Mouse (Mus musculus) neutrophil, adult 59 days (primary cell): Measurements from ENCODE around the gene Igsf9. TPM values are rescaled to one million over a fixed set of nuclear protein-coding genes. Genes with fewer than 3 reads are reported as not detected.

Source experiments
- total RNA-seq, 2 experiments: library from RNA; stranded (reverse); gene quantifications; 1 replicate in 1 of 2; 2 replicates in 1 of 2; pipeline ENCODE4 v1.2.4; 2023

Gene Igsf9
- under 1 TPM; 0.58 to 0.88 TPM for total RNA-seq

GRCm38 (mm10) chr1:172481540-172482280, at the start of gene Igsf9:
TSS of gene Igsf9 (plus strand) at chr1:172481788.

GRCm38 (mm10) chr1:172475054-172475741, 6.4 kb upstream of the Igsf9 start, which contains the start of gene Slamf9:
TSS of gene Slamf9 (plus strand) at chr1:172475358.

GRCm38 (mm10) chr1:172499765-172500441, 18.3 kb downstream of the Igsf9 start, which contains the start of gene Tagln2:
TSS of gene Tagln2 (plus strand) at chr1:172500047.

GRCm38 (mm10) chr1:172520576-172521440, 39.2 kb downstream of the Igsf9 start, which contains the start of gene Cfap45:
TSS of gene Cfap45 (plus strand) at chr1:172520801.

Other genes with a start within 250 kb of the Igsf9 start
- not detected for gene Atp1a4, start 223.4 kb upstream of the Igsf9 start, total RNA-seq
- 10 to 100 TPM; 18.8 to 25.1 TPM for gene Igsf8, start 220.1 kb upstream of the Igsf9 start, total RNA-seq
- gene Atp1a2, start 183.7 kb upstream of the Igsf9 start, total RNA-seq: not detected
- gene Kcnj9, start 152.5 kb upstream of the Igsf9 start, total RNA-seq: not detected
- gene Kcnj10, start 140.6 kb upstream of the Igsf9 start, total RNA-seq: 1 to 10 TPM; 1.4 to 2.9 TPM
- 10 to 100 TPM; 15.2 to 17.0 TPM for gene Pigm, start 105.2 kb upstream of the Igsf9 start, total RNA-seq
- gene Slamf9, start 6.4 kb upstream of the Igsf9 start, total RNA-seq: 1 to 10 TPM in 1 of 2 experiments, under 1 TPM in 1; 0.27 to 1.1 TPM
- 100 to 1,000 TPM; 207 to 231 TPM for gene Tagln2, start 18.3 kb downstream of the Igsf9 start, total RNA-seq
- 1 to 10 TPM in 1 of 2 experiments, under 1 TPM in 1; 0.78 to 1.3 TPM for gene Cfap45, start 39.0 kb downstream of the Igsf9 start, total RNA-seq
- gene Vsig8, start 74.2 kb downstream of the Igsf9 start, total RNA-seq: not detected
- 1 to 10 TPM; 4.0 to 6.3 TPM for gene Slamf8, start 108.8 kb downstream of the Igsf9 start, total RNA-seq
- not detected for gene Fcrl6, start 120.8 kb downstream of the Igsf9 start, total RNA-seq
- gene Dusp23, start 151.2 kb downstream of the Igsf9 start, total RNA-seq: 1 to 10 TPM; 2.0 to 2.1 TPM
- not detected for gene Crp, start 216.3 kb downstream of the Igsf9 start, total RNA-seq